Mouse (Mus musculus) hematopoietic stem cell, adult 5-6 weeks (primary cell): ENCODE data around the gene Gm29582. TPM values are rescaled to one million over a fixed set of nuclear protein-coding genes. Genes with fewer than 3 reads are reported as not detected.
"Not testable (repeated sequence)": the region's sequence is repeated elsewhere in the genome, so short reads cannot be mapped to it uniquely, and the experiment has no call there.

Source experiments
- ATAC-seq, 2 experiments: fragments of 125-278 bp in 1 of 2; replicated peaks in 1 of 2; 2 replicates each; pipeline ENCODE4 v1.8.0; 2016 to 2017; ENCODE audit warnings: inconsistent platforms in 2 of 2, mild to moderate bottlenecking in 2 of 2, moderate number of reproducible peaks in 2 of 2, low read depth in 1 of 2, moderate TSS enrichment in 1 of 2; ENCODE audit not compliant: low FRiP score in 2 of 2, poor library complexity in 2 of 2, severe bottlenecking in 2 of 2, insufficient read depth in 1 of 2, low TSS enrichment in 1 of 2
- total RNA-seq: library from RNA; stranded (forward); fragments of 172-1452, 232-1000 nt; gene quantifications from 2 replicates; pipeline ENCODE4 v1.2.3, GENCODE M21; 2017

The Gm29582 gene
- total RNA-seq = not detected in 2 replicates

DNA sequence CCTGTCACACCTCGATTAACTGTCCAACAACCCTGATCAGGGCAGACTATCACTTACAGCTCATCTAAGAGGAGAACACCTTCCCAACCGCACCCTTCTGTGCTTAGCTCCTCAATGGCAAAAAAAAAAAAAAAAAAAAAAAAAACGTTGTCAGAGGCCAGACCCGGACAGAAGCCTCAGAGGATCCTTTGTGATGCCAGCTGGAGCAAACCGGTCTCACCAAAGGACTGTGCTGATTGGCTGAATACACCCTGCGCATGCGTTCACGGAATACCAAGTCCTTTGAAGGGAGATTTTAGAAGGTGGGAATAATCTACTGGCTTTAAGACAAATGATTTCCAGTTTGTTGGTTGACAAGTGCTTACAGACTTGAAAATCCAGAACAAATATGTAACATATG lies at the start of gene Gm29582:
Gene Gm29582 (minus strand): TSS at position 101 of the 400 bp plus-strand sequence.
- ATAC-seq = not testable (repeated sequence)
